Mouse (Mus musculus): ENCODE data around the gene Chst11. TPM values are rescaled to one million over a fixed set of nuclear protein-coding genes. Genes with fewer than 3 reads are reported as not detected.

Gene Chst11
- 0.25 TPM for polyA plus RNA-seq (2017; shearing (Covaris generic))

DNA sequence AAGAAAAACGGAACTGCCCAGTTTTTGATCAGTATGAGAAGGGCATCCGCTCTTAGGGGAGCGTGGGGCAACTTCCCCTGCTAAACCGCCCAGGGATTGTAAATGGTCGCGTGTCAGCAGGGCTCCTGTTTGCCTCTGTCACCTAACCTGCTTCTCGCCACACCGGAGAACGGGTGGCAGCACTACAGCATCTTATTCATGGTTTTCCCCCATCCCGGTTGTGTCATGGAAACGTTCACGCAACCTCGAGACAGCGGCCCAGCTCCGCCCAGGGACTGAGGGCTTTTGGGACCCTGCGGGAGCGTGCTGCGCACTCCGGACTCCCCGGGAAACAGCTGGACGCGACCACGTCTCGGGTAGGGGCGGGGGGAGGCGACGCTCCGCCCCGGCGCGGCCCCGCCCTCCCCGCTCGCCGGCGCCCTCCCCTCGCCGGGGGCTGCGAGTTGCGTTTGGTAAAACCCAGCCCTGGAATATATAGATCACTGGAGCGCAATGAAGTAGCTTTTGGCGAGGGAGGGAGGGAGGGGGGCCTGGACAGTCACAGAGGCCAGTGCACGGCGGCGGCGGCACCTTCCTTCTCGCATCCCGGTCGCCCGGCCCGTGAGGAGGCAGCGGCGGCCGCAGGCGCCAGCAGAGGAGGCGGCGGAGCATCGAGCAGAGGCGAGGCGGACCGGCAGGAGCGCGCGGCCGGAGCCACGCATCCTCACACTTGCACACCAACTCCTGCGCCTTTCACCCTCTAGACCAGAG lies at the start of gene Chst11:
Gene Chst11, plus strand, starts transcription at position 549 of the 750 bp plus-strand sequence.

Other genes starting within 250 kb of the Chst11 start
- gene Nfyb, start 221.4 kb upstream of the Chst11 start, polyA plus RNA-seq (2017; shearing (Covaris generic)), result 84.2 TPM
- 67.6 TPM for gene Txnrd1, start 151.5 kb upstream of the Chst11 start, polyA plus RNA-seq (2017; shearing (Covaris generic))
- 0.23 TPM for gene Eid3, start 118.9 kb upstream of the Chst11 start, polyA plus RNA-seq (2017; shearing (Covaris generic))

All from CD4-positive, CD25-positive, alpha-beta regulatory T cell (primary cell).